Comparison of ENCODE assay signal across 10 mouse cellular contexts in genomic region chr12:79506421-79506820, GRCm38 (mm10).
A peak's percentile ranks its signal among the peaks of the same experiment; 100 is the strongest.
DNase-seq lines count a peak whose midpoint lies in the region; ATAC-seq and TF ChIP-seq lines count a peak whose summit lies in the region.
"Had no signal": no experiment of that assay in that cellular context is flagged by ENCODE, and none has a peak within 500 bp of the region (broad histone marks: within the 10 kb centered on the region; RNA-seq: fewer than 3 reads in every experiment).

No protein-coding gene starts in this region.

- H3K4me2 ChIP-seq in heart, embryonic 13.5 days: no peak overlapping the region
- no peak overlapping the region for H3K4me2 ChIP-seq in neural tube, embryonic 13.5 days
- H3K4me2 ChIP-seq in kidney, postnatal 0 days (ENCODE audit: low read length): no peak overlapping the region

- no peak overlapping the region for H3K9ac ChIP-seq in heart, embryonic 13.5 days
- H3K9ac ChIP-seq in neural tube, embryonic 13.5 days: no peak overlapping the region
- no peak overlapping the region for H3K9ac ChIP-seq in kidney, postnatal 0 days (ENCODE audit: low read depth, low read length)

- H3K27me3 ChIP-seq in heart, embryonic 13.5 days (replicated peaks): no peaks in the 10 kb centered on the region
- no peaks in the 10 kb centered on the region for H3K27me3 ChIP-seq in neural tube, embryonic 13.5 days
- no peaks in the 10 kb centered on the region for H3K27me3 ChIP-seq in kidney, postnatal 0 days (ENCODE audit: insufficient read depth, low read length)

- no peak overlapping the region for H3K4me3 ChIP-seq in heart, embryonic 13.5 days
- no peak overlapping the region for H3K4me3 ChIP-seq in neural tube, embryonic 13.5 days
- no peak overlapping the region for H3K4me3 ChIP-seq in kidney, postnatal 0 days (replicated peaks; ENCODE audit: low read depth, low read length)
- H3K4me3 ChIP-seq: erythroblast, embryonic 14.5 days had no signal

- WGBS in heart, embryonic 13.5 days: 63% methylated on average over 4 of the region's 4 CpGs
- 79% methylated on average over 4 of the region's 4 CpGs for WGBS in neural tube, embryonic 13.5 days
- 48% methylated on average over 4 of the region's 4 CpGs for WGBS in kidney, postnatal 0 days

- no peaks in the 10 kb centered on the region for H3K36me3 ChIP-seq in heart, embryonic 13.5 days
- H3K36me3 ChIP-seq in neural tube, embryonic 13.5 days: no peaks in the 10 kb centered on the region
- no peaks in the 10 kb centered on the region for H3K36me3 ChIP-seq in kidney, postnatal 0 days (ENCODE audit: insufficient read depth, low read length)

- H3K4me1 ChIP-seq in heart, embryonic 13.5 days: peaks cover 42% of the 10 kb centered on the region
- H3K4me1 ChIP-seq in neural tube, embryonic 13.5 days (replicated peaks): peaks cover 51% of the 10 kb centered on the region
- peaks cover 14% of the 10 kb centered on the region; the same call in 1 of the 2 replicates for H3K4me1 ChIP-seq in kidney, postnatal 0 days (replicated peaks; ENCODE audit: insufficient read depth, low read length)

- DNase-seq in heart, adult 18-20 months: no peak
- no peak for DNase-seq in neural tube, embryonic 10.5 days (ENCODE audit: extremely low spot score, low spot score)
- DNase-seq in kidney, postnatal 0 days (ENCODE audit: low spot score): no peak
- DNase-seq in right cerebral cortex, postnatal 10 days (ENCODE audit: low spot score in 2 of 2): no peak
- no peak for DNase-seq in gastrocnemius, postnatal 36 days
- no peak for DNase-seq in spleen, postnatal 4 days (ENCODE audit: low spot score in 2 of 2)
- DNase-seq: heart, postnatal 14 days had no signal

- H3K9me3 ChIP-seq in heart, embryonic 13.5 days: no peaks in the 10 kb centered on the region
- H3K9me3 ChIP-seq in neural tube, embryonic 13.5 days: no peaks in the 10 kb centered on the region
- H3K9me3 ChIP-seq in kidney, postnatal 0 days (replicated peaks; ENCODE audit: low read length): no peaks in the 10 kb centered on the region

- TF ChIP-seq CTCF in kidney, postnatal 0 days (IDR thresholded peaks at IDR 0.05; ENCODE audit: low read depth): no peak

- intact Hi-C loops in gastrocnemius, postnatal 36 days (cut with DNase I): no loop called here

- peak overlapping the region; percentile 61 for H3K27ac ChIP-seq in heart, embryonic 13.5 days (replicated peaks)
- H3K27ac ChIP-seq in neural tube, embryonic 13.5 days (replicated peaks): peak overlapping the region; percentile 61; the same call in 1 of the 2 replicates
- H3K27ac ChIP-seq in kidney, postnatal 0 days: peak overlapping the region; percentile 88

- no peak for ATAC-seq in heart, embryonic 13.5 days (ENCODE audit: extremely low read depth, insufficient number of reproducible peaks, low FRiP score, low TSS enrichment)
- no peak for ATAC-seq in neural tube, embryonic 13.5 days (ENCODE audit: low read depth)
- ATAC-seq in kidney, postnatal 0 days (replicated peaks; ENCODE audit: low FRiP score, low read depth): no peak
